Mouse (Mus musculus) urinary bladder, adult 2 months (tissue): ENCODE measurements around the gene Tfr2. TPM values are rescaled to one million over a fixed set of nuclear protein-coding genes. Genes with fewer than 3 reads are reported as not detected.

Experiments used
- DNase-seq: peaks from one replicate; pipeline ENCODE4 v3.0.0; 2022; ENCODE audit warnings: low spot score
- polyA plus RNA-seq: library from polyadenylated mRNA; depleted of rRNA; stranded (reverse); fragments of >200 nt; gene quantifications from 2 replicates; pipeline ENCODE4 v1.2.3, GENCODE M21; 2012; rRNA removed

Gene Tfr2
- polyA plus RNA-seq = 0.48 and 0.68 TPM in 2 replicates

DNA sequence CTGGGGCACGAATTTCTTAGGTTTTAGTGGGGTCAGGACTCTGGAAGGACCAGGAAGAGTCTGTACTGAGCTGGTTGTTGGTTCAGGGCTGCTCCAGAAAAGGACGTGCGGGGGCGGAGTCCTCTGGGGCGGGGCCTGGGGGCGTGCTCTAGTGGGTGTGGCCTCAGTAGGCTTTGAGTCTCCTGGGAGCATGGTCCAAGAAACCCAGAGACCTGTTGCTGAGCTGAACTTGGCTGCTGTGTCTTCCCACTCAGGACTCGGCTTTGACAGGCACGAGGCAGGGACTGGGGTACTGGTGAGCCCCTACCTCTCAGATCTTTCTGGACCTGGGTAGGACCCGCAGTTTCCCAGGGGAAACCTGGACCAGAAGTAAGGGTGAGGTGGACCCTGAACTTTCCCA lies at the start of gene Tfr2:
Tfr2 (plus strand) TSS at position 176 of the 400 bp plus-strand sequence.
- DNase-seq = no peak

DNA sequence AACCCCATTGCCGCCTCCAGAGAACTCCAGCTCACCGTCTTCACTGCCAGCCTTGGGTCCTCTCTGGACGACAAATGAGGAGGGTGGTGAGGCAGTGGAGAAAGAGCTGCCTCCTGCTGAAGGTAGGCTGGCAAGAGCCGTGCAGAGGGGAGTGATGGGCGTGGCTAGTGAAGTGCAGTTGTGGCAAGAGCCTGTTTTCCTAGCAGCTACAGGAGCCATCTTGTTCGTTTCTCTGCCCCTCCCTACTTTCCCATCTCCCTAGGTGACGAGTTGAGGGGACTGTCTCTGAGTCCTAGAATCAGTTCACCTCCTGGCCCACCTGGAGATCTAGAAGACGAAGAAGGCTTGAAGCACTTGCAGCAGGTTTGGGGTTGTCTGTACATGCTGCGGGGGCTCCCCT lies 47.8 kb upstream of the Tfr2 start:
- DNase-seq = no peak

DNA sequence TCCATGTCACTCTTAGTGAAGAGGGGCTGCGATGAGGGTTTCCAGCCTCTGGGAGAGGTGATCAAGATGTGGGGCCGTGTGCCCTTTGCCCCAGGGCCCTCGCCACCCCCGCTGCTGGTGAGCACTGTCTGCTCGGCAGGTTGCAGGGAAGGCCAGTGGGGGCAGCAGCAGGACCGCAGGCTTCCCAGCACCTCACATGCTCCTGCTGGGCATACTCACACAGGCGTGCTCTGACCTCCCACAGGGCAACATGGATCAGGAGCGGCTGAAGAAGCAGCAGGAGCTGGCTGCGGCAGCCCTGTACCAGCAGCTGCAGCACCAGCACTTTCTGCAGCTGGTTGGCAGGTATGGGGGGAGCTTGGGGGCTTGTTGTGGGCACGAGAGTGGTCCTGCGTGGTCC lies 46.9 kb upstream of the Tfr2 start:
- DNase-seq = no peak

DNA sequence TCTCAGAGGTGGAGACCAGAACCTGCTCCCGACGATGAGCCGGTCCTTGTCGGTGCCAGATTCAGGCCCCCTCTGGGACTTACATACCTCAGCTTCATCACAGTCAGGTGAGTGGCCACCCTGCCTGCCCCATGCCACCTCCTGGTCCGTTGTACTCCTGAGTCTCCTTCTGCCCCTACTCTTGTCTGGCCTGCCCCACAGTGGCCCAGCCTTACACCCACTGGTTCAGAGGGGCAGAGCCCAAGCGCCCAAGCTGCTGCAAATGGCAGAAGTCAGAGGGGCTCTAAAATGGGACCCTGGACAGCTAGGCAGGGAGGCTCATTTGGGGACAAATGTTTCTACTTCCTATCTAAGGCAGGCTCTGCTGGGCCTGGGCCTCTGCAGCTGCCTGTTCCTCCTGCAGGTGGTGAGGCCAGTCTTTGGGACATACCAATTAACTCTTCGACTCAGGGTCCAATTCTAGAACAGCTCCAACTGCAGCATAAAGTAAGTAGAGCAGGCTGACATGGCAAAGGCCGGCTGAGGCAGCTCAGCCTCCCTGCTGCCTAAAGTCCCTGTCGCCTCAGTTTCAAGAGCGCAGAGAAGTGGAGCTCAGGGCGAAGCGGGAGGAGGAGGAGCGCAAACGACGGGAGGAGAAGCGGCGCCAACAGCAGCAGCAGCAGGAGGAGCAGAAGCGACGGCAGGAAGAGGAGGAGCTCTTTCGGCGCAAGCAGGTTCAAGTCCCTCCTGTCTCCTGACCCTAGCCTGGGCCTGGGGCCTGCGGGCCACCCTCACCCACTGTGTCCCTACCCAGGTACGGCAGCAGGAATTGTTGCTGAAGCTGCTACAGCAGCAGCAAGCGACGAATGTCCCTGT lies 46.0 kb upstream of the Tfr2 start:
- DNase-seq = no peak

DNA sequence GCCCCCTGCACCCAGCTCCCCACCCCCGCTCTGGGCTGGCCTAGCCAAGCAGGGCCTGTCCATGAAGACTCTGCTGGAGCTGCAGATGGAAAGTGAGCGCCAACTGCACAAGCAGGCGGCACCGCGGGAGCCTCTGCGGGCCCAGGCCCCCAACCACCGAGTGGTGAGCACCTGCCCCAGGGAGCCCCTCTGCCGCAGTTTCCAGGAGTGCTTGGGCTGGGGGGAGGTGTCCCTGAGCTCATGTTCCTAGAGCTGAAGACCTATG lies 45.5 kb upstream of the Tfr2 start:
- no peak for DNase-seq

DNA sequence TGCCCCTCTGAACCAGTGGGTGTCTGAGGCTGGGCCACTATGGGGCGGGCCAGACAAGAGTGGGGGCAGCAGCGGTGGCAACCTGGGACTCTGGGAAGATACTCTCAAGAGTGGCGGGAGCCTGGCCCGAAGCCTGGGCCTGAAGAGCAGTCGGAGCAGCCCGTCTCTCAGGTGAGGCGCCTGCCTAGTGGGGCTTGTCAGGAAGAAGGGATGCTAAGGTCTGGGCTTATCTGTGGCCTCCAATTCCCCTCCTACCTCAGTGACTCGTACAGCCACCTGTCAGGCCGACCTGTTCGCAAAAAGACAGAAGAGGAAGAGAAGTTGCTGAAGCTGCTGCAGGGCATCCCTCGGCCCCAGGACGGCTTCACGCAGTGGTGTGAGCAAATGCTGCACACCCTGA lies 45.0 kb upstream of the Tfr2 start:
- no peak for DNase-seq

DNA sequence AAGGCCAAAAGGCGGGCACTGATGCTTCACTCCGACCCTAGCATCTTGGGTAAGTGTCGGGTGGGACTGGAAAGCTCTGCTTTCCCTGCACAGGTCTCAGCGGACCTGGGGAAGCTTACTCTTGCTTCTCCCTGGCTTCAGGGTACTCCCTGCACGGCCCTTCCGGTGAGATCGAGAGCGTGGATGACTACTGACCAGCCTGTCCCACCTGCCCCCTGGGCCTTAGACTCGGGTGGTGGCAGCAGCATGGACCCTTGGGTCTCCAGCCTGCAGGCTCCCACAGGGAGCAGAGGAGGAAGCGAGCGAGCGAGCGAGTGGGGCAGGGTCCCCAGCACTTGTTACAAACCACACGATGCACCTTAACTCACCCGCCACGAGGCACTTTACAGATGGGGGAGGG lies 44.1 kb upstream of the Tfr2 start:
- no peak for DNase-seq

DNA sequence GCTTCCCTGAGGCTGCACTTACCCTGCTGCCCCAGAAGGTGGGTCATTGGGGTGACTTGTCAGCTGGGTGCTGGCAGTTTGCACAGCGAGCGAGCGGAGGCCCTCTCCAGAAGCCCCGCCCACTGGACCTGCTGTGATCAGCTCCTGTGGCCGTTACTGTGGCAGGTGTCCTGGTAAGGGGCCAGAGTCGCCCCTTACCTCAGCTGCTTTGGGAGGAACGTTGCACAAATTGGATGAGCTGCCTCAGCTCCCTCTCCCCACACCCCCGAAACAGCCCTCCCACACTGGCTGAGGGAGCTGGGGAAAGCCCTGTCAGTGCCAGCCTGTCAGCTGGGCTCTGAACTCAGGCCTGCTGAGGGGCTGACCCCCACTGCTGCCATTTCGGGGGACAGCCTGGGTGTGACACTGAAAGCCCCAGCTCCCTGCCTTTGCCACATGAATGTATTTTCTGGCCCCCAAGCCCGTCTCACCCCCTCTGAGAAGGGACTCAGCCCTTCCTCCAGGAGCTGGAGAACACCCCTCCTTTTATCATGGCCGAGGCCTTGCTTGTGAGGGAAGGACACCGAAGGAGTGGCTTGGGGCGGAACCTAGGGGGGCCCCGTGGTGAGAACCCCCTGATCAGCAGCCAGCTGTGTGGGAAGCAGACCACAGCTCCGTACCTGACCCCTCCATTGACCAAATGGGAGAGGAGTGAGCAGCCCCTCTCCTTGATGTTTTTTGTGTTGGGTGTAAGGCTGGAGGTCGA lies 43.3 kb upstream of the Tfr2 start:
- DNase-seq = no peak

DNA sequence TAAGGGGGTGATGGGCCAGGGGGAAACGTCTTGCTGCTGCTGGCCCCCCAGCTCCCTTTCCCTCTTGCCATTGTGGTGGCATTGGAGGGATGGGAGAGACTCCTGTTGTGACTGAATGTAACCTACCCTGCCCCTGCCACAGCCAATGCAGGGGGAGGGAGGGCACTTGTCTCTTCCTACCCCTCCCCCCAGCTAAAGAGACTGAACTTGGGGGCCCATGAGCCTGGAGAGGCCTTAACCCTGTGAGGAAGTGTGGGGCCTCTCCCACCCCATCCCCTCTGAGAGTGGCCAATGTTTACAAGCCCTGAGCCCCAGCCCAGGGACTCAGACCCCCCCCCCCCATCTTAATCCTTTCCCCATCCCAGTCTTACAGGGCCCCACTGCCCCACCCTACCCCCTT lies 42.2 kb upstream of the Tfr2 start:
- no peak for DNase-seq

DNA sequence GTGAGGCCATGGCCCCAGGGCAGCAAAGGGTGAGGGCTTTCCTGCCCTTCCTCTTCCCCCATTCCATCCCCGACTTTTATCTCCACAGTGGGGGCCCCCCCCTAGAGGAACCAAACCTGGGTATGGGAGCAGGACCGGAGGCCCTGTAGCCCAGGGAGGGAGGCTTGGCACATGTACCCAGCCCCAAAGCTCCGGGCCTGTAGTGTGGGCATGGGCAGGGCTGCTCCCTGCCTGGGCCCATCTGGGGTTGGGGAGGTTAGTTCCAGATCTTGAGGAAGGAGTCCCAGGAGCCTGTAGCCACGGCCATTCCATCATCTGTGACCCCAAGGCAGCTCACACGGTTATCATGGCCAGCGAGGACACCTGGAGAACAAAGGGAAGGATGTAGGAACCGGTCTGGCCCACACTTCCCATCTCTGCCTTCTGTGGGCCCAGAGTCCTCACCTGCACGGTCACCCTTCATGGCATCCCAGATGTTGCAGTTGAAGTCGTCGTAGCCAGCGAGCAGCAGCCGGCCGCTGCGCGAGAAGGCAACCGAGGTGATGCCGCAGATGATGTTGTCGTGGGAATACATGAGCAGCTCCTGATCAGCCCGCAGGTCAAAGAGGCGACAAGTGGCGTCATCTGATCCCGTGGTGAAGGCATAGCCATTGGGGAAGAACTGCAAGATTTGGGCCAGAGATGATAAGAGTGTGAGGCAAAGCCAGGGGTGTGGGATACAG lies 41.2 kb upstream of the Tfr2 start:
- no peak for DNase-seq

DNA sequence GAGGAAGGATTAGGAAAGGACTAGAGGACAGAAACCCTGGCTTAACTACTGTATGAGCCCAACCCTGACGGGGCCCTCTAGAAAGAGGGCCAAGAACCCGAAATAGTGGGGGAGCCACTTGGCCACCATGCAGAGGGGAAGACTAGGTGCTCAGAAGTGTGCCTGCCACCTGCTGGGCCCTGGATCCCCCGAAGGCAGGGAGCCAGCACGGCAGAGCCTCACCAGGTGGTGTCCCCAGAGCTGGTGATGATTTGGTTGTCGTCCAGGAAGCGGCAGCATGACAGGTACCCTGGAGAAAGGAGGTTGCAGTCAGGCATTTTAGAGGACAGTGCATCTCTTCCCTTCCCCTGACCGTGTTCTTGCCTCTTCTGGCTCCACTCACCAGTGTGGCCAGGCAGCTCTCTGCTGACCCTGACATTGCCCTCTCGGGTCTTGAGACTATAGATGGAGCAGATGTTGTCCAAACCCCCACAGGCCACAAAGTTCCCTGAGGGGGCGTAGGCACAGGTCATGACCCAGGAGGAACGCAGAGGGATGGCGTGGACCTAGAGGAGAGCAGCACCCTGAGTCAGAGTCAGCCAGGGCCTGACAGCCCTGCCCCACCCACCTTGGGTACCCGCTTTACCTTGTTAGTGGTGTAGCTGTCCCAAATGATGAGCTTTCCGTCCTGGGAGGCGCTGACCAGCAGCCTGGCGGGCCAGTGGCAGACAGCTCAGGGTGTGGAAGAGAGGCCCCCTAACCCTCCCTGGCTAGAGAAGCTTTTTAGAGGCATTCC lies 40.2 kb upstream of the Tfr2 start:
- no peak for DNase-seq

DNA sequence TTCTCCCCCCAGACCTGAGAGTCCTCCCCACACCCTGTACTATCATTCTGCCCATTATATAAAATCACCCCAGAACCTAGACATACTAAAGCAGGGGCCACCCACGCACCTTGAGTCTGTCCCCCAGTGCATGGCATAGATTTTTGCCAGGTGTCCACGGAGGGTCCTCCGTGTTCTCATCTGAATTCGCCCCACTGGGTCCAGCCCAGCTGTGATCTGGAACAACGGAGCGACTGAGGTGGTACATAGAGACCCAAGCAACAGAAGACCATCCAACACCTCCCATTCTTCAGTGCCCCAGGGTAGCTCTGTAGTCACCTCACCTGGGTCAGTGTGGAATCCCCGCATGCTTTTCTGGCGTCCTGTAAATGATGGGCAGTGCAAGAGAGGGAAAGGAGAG lies 39.6 kb upstream of the Tfr2 start:
- DNase-seq = no peak

DNA sequence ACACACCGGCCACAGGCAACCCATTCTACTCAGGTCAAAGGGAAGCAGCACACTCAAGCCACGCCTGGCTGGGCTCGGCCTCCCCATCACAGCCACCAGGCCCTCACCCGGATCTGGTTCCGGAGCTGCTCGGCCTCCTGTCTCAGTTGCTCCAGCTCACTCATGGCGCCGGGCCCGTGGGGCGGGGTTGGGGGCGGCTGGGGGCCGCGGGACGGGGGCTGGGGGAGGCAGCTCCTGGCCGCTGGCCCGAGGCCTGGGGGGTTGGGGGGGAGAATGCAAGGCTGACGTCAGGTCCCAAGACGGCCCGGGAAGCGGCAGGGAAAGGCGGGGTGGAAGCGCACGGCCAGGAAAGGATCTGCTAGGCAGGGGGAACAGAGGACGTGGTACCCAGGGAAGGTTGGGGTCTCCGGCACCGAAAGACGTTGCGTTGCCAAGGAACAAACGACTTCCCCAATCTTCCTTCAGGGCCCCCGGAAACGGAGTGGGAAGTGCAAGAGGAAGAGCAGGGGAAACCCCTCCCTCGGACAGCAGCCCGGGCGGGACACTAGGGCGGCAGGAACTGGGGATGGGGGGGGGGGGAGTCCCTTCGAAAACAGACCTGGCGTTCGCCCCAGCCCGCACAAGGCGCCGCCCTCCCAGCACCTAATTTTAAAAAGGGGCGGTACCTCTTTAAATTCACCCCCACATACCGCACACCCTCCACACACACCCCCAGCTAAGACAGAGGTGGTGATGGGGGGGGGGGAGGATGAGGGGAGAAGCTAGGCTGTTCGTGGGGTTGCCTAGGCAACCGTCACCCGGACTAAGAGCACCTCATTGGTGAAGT lies 38.8 kb upstream of the Tfr2 start:
- no peak for DNase-seq

DNA sequence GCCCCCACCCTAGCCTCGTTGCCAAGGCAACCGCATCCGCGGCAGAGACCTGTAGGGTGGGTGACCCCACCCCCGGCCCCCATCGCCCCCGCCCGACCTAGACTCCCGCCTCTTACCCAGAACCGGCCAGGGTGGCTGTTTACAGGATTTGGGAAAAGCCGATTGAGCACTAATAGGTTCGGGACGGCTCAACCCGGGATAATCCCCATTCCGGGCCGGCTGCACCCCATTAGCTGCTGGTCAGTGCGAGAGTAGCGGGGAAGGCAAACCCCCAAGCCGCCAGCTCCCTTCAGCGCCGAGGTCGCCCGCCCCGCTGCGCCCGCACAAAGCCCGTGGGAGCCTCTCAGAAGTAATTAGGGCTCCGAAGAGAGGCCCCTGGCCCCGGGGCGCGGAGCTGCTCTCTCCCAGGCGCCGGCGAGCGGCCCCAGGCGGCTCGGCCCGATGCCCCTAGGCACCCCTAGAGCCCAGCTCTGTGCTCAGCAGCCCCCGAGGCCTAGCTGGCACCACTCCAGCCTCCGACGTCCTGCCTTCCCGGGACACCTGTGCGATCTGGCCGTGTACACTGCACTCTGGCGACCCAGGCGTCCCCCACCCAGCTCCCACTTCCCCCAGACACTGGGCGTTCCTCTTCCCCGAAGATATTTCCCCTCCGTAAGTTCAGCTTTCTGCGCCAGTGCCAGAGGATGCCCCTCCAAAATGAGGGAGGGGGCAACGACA lies 38.1 kb upstream of the Tfr2 start:
- no peak for DNase-seq

DNA sequence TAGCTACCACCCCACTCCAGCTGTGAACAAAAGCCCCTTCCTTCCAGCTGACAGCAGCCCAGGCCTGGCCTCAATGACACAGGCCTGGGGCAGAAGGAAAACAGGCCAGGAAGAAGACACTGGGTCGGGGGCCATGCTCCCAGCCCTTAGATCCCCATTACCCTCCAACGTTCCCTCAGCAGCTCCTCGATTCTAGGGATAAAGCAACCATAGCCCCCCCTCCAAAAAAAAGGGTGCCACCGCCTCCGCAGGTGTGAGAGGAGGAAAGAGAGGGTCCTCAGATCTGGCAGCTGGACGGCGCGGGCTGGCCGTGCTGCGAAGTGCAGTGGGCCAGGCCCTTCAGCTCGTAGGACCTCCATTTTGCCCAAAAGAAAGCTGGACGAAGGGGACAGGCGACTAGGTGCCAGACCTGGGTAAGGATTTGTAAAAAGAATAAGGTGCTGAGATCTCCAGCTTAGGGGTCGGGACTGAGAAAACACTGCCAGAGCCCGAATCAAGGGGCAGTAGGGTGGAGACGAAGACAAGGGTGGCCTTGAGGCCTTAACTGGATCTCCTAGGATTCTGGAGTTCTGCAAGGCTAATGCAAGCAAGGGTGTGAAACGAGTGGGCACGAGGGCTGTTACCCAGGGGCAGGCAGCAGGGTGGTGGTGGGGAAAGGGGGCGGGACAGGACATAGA lies 37.4 kb upstream of the Tfr2 start:
- no peak for DNase-seq

DNA sequence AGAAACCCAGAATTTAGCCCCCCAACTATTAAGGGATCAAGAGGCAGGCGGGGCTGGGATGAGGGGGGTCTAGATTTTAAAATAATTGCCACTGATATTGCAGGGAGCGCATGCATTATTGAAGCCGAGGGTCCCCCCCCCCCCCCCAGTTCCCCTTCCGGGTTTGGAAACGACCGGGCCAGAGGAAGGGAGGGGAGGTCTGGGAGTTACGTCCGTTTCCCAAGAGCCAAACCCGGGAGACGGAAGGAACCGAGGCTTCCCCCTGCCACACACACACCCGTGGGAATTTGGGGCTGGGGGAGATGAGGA lies 36.9 kb upstream of the Tfr2 start:
- DNase-seq = no peak

DNA sequence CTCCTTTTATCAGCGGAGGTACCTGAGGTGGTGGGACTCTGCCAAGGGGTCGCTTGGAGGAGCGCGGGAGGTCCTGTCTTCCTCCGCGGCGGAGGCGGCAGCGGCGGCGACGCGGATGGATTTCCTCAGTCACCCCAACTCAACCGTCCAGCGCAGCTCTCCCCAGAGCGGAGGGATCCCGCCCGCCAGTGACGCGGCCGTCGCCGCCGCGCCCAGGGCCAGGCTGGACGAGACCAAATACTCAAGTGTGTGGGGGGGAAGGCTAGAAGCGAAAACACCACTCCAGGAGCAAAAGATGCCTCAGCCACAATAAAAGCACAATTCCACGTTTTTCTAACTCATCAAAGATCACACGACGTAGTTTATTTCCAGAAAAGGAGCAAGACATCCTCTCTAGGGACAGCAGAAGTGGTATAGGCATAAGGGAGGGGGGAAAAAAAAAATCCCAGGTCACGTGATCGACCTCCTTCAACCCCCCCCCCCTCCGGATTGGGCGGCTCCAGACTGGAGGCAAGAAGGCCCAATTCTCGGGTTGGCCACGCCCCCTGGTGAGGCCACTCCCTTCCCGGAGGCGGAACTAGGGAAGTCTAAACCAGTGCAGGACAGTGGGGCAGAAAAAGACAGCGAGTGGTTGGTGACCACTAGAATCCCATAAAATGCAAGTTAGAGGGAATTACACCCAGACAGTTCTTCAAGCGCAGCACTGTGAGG lies 36.4 kb upstream of the Tfr2 start, which contains the start of the genes Epo and Gnb2:
Epo (minus strand) TSS at position 126 of the 711 bp plus-strand sequence.
Gnb2 (minus strand) TSS at position 394 of the 711 bp plus-strand sequence.
- DNase-seq = peak; percentile 92

DNA sequence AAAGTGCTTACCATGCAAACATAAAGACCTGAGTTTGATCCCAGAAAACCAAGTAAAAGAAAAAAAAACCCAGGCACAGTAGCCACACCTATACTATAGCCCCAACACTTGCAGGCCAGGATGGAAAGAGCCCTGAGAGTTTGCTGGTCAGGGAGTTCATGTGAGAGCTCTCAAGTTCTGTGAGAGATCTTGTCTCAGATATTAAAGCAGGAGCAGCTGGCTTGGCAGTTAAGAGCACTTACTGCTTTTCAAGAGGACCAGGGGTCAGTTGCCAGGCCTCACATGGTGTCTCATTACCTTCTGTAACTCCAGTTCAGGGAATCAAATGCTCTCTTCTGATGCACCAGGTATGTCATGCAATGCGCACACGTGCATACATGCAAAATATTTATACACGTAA lies 34.9 kb upstream of the Tfr2 start:
- DNase-seq = no peak

DNA sequence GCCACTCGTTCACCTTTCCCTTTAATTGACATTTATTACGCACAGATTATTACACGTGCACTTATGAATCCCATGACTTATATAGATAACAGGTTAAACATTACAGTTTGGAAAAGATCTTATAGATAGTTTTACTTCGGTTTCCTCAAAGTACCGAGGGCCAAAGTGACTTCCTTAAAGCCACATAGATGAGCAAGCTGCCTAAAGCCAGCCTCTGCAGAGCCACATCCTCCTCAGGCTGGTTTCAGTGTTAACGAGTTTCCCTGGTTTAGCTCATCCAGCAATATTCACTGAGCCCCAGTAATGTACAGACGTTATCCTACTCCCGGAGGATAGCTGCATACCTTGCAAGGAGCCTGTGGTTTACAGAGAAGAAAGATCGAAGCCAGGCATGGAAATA lies 34.3 kb upstream of the Tfr2 start:
- no peak for DNase-seq
